Mouse (Mus musculus): ENCODE data around the gene Gabpb1.
A peak's percentile ranks its signal among the peaks of the same experiment; 100 is the strongest.

Gabpb1 gene

DNA sequence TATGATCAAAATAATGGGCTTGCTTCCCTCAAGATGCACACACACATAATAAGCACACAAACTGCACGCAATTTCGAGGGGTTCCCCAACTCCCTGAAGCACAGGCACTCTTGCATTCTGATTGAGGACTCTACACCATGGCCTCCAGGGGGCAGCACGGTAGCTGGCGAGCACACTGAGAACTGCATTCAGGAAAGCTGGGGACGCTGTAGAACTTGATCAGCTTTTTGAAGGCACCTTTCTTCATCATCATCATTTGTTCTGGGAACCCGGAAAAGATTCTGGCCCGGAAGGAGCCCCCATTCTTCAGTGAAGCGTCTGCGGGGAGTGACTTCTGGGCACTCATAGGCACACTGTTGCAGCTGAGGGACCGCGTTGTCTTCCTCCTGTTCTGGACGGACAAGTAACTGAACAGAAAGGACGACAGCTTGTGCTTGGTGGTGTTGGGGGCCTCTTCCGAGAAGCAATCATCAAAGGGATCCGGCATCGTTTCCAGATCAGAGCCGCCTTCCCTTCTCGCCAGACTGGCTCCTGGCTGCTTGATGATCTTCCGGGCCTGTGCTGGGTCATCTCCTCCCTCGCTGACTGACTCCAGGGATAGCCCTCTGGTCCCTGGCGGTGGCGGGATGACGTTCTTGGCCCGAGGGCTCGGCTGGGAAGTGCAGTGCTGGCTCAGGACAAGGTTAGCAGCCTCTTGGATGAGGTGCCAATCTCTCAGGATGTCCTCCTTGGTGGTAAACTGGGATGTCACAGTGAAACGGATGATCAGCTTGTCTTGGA lies 82.1 kb downstream of the Gabpb1 start:
- DNase-seq (ENCODE audit: low spot score in 2 of 2) = peak; percentile 57 to 58

DNA sequence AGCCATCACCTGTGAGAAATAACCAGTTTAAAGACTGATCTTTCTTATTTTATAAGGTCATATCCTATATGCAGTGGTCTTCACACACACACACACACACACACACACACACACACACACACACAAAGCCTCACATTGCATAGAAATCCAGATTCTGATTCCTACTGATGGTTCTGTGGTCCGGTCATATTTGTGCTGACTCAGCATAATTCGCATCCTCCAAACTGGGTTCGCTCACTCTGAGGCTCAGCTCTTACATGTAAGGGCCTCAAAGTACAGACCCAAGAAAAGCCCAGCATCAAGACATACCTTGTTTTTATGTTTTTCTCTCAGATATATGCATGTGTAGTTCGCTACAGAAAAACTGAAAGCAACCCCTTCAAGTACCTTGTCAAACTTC lies 84.8 kb downstream of the Gabpb1 start:
- DNase-seq (ENCODE audit: low spot score in 2 of 2) = no peak

- no peak for DNase-seq (ENCODE audit: low spot score in 2 of 2)
Observed at GRCm38 (mm10) chr2:126587468-126587867, 88.7 kb downstream of the Gabpb1 start.

DNA sequence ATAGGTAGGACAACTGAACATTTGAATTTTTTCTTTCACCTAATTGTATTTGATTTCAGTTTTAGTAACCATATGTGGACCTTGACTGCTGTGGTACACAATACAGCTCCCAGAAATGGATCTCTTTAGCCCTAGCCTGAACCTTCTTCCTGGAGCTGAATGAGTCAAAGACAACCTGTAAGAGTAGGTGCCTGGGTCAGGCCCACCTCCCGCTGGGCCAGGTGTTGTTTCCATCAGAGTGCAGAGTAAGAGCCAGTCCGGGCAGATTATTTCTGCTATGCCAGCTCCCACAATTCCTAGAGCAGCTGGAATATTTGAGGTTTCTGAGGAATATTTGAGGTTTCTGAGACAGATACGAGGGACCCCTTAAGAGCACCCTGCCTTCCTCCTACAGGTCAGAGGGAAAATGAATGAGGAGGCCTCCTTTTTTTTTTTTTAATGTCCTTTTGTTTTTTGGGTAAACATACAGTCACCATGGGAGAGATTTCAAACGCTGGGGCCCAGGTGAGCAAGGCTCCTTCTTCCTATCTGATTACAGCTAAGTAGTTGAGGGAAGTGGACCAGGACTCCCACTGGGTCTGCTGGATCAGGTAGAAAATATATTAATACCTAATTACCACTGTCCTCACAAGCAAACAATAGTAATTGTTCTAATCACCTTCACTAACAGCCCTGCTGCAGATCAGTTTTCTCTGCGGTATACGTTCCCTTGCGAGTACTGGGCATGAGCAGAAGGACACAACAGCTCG lies 91.3 kb downstream of the Gabpb1 start:
- DNase-seq (ENCODE audit: low spot score in 2 of 2) = no peak

GRCm38 (mm10) chr2:126583960-126584359 lies 92.2 kb downstream of the Gabpb1 start:
- DNase-seq (ENCODE audit: low spot score in 2 of 2) = no peak

DNA sequence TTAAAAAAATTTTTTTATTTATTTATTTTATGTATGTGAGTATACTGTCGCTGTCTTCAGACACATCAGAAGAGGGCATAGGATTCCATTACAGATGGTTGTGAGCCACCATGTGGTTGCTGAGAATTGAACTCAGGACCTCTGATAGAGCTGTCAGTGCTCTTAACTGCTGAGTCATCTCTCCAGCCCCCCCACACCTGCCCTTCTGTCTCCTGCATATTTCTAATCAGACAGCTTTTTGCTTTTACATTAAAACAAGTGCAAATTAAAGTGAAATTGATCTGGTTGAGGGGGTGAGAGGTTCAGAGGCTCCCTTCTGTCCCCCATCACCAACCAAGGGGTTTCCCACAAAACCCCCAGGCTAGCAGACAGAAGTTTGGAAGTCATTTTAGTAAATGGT lies 96.9 kb downstream of the Gabpb1 start:
- no peak for DNase-seq (ENCODE audit: low spot score in 2 of 2)
